Mouse (Mus musculus) left cerebral cortex, adult 2 months (tissue): Measurements from ENCODE around the gene Spred3. TPM values are rescaled to one million over a fixed set of nuclear protein-coding genes. Genes with fewer than 3 reads are reported as not detected.

Experiments
- DNase-seq, 2 experiments: peaks; one replicate each; pipeline ENCODE4 v3.0.0; 2021 to 2022; ENCODE audit warnings: low spot score in 2 of 2, mixed read lengths in 1 of 2; ENCODE audit errors: extremely low spot score in 1 of 2
- H3K27ac ChIP-seq: fragments of 200-600 bp; 2 replicates; pipeline ENCODE4 v1.8.1; 2022
- H3K4me3 ChIP-seq: fragments of 200-600 bp; 2 replicates; pipeline ENCODE4 v1.8.1; 2022
- CTCF ChIP-seq: fragments of 200-600 bp; IDR thresholded peaks from 2 replicates; pipeline ENCODE4 v1.8.1; 2022; ENCODE audit warnings: antibody characterized with exemption, mild to moderate bottlenecking, moderate library complexity
- intact Hi-C: fragments of 180-260 bp; cut with DNase I; formaldehyde crosslinking; loops from one replicate; pipeline ENCODE4 v1.15.1; 2025
- total RNA-seq, 2 experiments: library from RNA; stranded (reverse); gene quantifications; 2 replicates each; pipeline ENCODE4 v1.2.3; 2021

Gene Spred3
- total RNA-seq, 2 experiments from 2014 or later, result 56.0 to 59.3 TPM

GRCm38 (mm10) chr7:29119526-29119925 lies 50.7 kb downstream of the Spred3 start:
- intact Hi-C loops, result no loop called here
- no peak for DNase-seq
- H3K27ac ChIP-seq, result no peak overlapping the region
- no peak for TF ChIP-seq CTCF
- H3K4me3 ChIP-seq, result no peak overlapping the region

- no peak for DNase-seq
- H3K4me3 ChIP-seq, result no peak overlapping the region
- intact Hi-C loops, result no loop called here
- H3K27ac ChIP-seq, result no peak overlapping the region
- TF ChIP-seq CTCF, result no peak
These were observed 51.9 kb downstream of the Spred3 start for GRCm38 (mm10) chr7:29118142-29118851.

- peak overlapping the region; percentile 28 for H3K4me3 ChIP-seq
- intact Hi-C loops, result no loop called here
These were observed 60.9 kb downstream of the Spred3 start for GRCm38 (mm10) chr7:29108992-29109955.

More at GRCm38 (mm10) chr7:29108992-29109955, 60.9 kb downstream of the Spred3 start:
- TF ChIP-seq CTCF, result no peak
- peak; percentile 33 to 46 for DNase-seq
- no peak overlapping the region for H3K27ac ChIP-seq

Other genes with a start within 250 kb of the Spred3 start
- gene Actn4, start 208.1 kb downstream of the Spred3 start, total RNA-seq, result 100 to 1,000 TPM; 196 to 199 TPM
- 100 to 1,000 TPM; 179 to 192 TPM for gene Eif3k, start 188.5 kb downstream of the Spred3 start, total RNA-seq
- 1 to 10 TPM; 1.8 to 2.3 TPM for gene Map4k1, start 188.4 kb downstream of the Spred3 start, total RNA-seq
- gene Ryr1, start 45.2 kb downstream of the Spred3 start, total RNA-seq, result 10 to 100 TPM in 1 of 2 experiments, 1 to 10 TPM in 1; 7.7 to 10.5 TPM
- gene Rasgrp4, start 35.6 kb downstream of the Spred3 start, total RNA-seq, result 1 to 10 TPM; 1.2 to 1.4 TPM
- gene Fam98c, start 14.2 kb downstream of the Spred3 start, total RNA-seq, result 10 to 100 TPM; 34.3 to 38.3 TPM
- gene Ggn, start 201 bp downstream of the Spred3 start, total RNA-seq, result 1 to 10 TPM; 1.4 to 1.8 TPM
- gene Psmd8, start 10.3 kb upstream of the Spred3 start, total RNA-seq, result 100 to 1,000 TPM; 128 to 132 TPM
- 1 to 10 TPM; 1.3 TPM for gene Catsperg1, start 43.6 kb upstream of the Spred3 start, total RNA-seq
- 1 to 10 TPM; 2.9 to 3.3 TPM for gene Kcnk6, start 62.1 kb upstream of the Spred3 start, total RNA-seq
- 10 to 100 TPM; 44.3 to 47.2 TPM for gene Yif1b, start 67.9 kb upstream of the Spred3 start, total RNA-seq
- gene 2200002D01Rik, start 78.1 kb upstream of the Spred3 start, total RNA-seq, result under 1 TPM in 1 of 2 experiments, not detected in 1; 0.32 TPM
- 10 to 100 TPM; 26.4 to 27.8 TPM for gene Spint2, start 111.5 kb upstream of the Spred3 start, total RNA-seq
- gene Ppp1r14a, start 118.9 kb upstream of the Spred3 start, total RNA-seq, result 10 to 100 TPM; 15.1 to 18.2 TPM
- gene Dpf1, start 133.5 kb upstream of the Spred3 start, total RNA-seq, result 100 to 1,000 TPM; 114 to 128 TPM